Mouse (Mus musculus) ES-E14 (cell line): ENCODE results near the gene Gin1.

ENCODE experiments used
- CHD2 ChIP-seq: IDR thresholded peaks from 2 replicates; pipeline ENCODE4 v1.6.1; 2014; ENCODE audit warnings: mild to moderate bottlenecking, low read depth, low read length, inconsistent platforms
- HCFC1 ChIP-seq: IDR thresholded peaks from 2 replicates; pipeline ENCODE4 v1.6.1; 2012; ENCODE audit warnings: low read length, inconsistent platforms, borderline replicate concordance; ENCODE audit not compliant: insufficient read depth
- ZC3H11A ChIP-seq: IDR thresholded peaks from 2 replicates; pipeline ENCODE4 v1.6.1; 2012; ENCODE audit warnings: low read depth, mild to moderate bottlenecking, inconsistent platforms, low read length, borderline replicate concordance
- ZNF384 ChIP-seq: IDR thresholded peaks from 2 replicates; pipeline ENCODE4 v1.6.1; 2012; ENCODE audit warnings: low read depth, low read length, inconsistent platforms

DNA sequence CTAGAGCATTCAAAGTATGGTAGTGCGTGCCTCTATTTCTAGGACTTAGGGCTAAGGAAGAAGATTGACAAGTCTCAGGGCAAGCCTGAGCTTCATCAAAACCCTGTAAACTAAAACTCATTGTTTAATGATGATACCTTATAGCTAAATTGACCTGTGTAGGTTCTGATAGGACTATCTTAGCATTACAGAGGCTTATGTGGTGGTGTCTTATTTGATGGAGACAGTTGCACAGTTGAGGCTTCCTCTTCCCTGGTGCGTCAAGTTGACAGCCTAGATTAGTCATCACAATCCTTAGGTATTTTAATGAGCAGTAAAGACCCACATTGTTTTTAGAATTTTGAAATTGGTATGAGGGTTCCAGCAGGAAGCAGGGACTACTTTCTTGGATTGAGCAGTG lies 4.0 kb downstream of the Gin1 start:
- no peak for TF ChIP-seq ZC3H11A
- no peak for TF ChIP-seq HCFC1
- no peak for TF ChIP-seq ZNF384
- no peak for TF ChIP-seq CHD2
